In genomic region chr8:70447639-70448420, GRCm38 (mm10) we compare ENCODE assay signal across 8 mouse cellular contexts. TPM values are rescaled to one million over a fixed set of nuclear protein-coding genes. Genes with fewer than 3 reads are reported as not detected.
DNase-seq lines count a peak whose midpoint lies in the region; ATAC-seq lines count a peak whose summit lies in the region.

No protein-coding gene starts in this region.

- peaks cover 35% of the 10 kb centered on the region for H3K36me3 ChIP-seq in hindbrain, embryonic 13.5 days
- no peaks in the 10 kb centered on the region for H3K36me3 ChIP-seq in hindbrain, embryonic 11.5 days (ENCODE audit: control insufficient read depth, insufficient read depth, low read length)
- peaks cover 30% of the 10 kb centered on the region for H3K36me3 ChIP-seq in limb, embryonic 15.5 days

- no peak overlapping the region for H3K4me2 ChIP-seq in hindbrain, embryonic 13.5 days
- H3K4me2 ChIP-seq in hindbrain, embryonic 11.5 days (replicated peaks; ENCODE audit: low read depth, low read length), result no peak overlapping the region
- peak overlapping the region; percentile 25 for H3K4me2 ChIP-seq in limb, embryonic 15.5 days

- peak overlapping the region; percentile 52; the same call in 1 of the 2 replicates for H3K27ac ChIP-seq in hindbrain, embryonic 13.5 days
- no peak overlapping the region for H3K27ac ChIP-seq in hindbrain, embryonic 11.5 days (ENCODE audit: low read depth, low read length)
- peak overlapping the region; percentile 85 for H3K27ac ChIP-seq in limb, embryonic 15.5 days

- no peaks in the 10 kb centered on the region for H3K9me3 ChIP-seq in hindbrain, embryonic 13.5 days
- no peaks in the 10 kb centered on the region for H3K9me3 ChIP-seq in hindbrain, embryonic 11.5 days (ENCODE audit: control insufficient read depth, low read length)
- H3K9me3 ChIP-seq in limb, embryonic 15.5 days, result no peaks in the 10 kb centered on the region

- H3K4me1 ChIP-seq in hindbrain, embryonic 13.5 days (replicated peaks), result 0 out of 2 replicates have a peak, but pooled peaks cover 6% of the 10 kb centered on the region
- no peaks in the 10 kb centered on the region for H3K4me1 ChIP-seq in hindbrain, embryonic 11.5 days (replicated peaks; ENCODE audit: control insufficient read depth, insufficient read depth, low read length)
- peaks cover 54% of the 10 kb centered on the region for H3K4me1 ChIP-seq in limb, embryonic 15.5 days

- ATAC-seq in hindbrain, embryonic 13.5 days (ENCODE audit: low FRiP score), result peak; percentile 38
- ATAC-seq in hindbrain, embryonic 11.5 days (ENCODE audit: low FRiP score), result no peak
- ATAC-seq in limb, embryonic 15.5 days (ENCODE audit: insufficient number of reproducible peaks, low FRiP score, low TSS enrichment, low read depth), result peak; percentile 49; the same call in 1 of the 2 replicates

- peaks cover 17% of the 10 kb centered on the region for H3K27me3 ChIP-seq in hindbrain, embryonic 13.5 days
- H3K27me3 ChIP-seq in hindbrain, embryonic 11.5 days (ENCODE audit: control insufficient read depth, insufficient read depth, low read length), result peaks cover 3% of the 10 kb centered on the region
- no peaks in the 10 kb centered on the region for H3K27me3 ChIP-seq in limb, embryonic 15.5 days

- H3K9ac ChIP-seq in hindbrain, embryonic 13.5 days, result peak overlapping the region; percentile 51; the same call in 1 of the 2 replicates
- no peak overlapping the region for H3K9ac ChIP-seq in hindbrain, embryonic 11.5 days (ENCODE audit: low read depth, low read length)
- H3K9ac ChIP-seq in limb, embryonic 15.5 days, result 0 out of 2 replicates have a peak overlapping the region, but pooled peaks have one; percentile 2

- intact Hi-C loops in gastrocnemius, postnatal 36 days (cut with DNase I), result no loop called here

- H3K4me3 ChIP-seq in hindbrain, embryonic 13.5 days, result no peak overlapping the region
- no peak overlapping the region for H3K4me3 ChIP-seq in hindbrain, embryonic 11.5 days (ENCODE audit: low read depth, low read length)
- H3K4me3 ChIP-seq in limb, embryonic 15.5 days, result no peak overlapping the region

- WGBS in hindbrain, embryonic 13.5 days, result 73% methylated on average over 18 of the region's 19 CpGs
- WGBS in hindbrain, embryonic 11.5 days, result 76% methylated on average over 19 of the region's 19 CpGs
- WGBS in limb, embryonic 15.5 days, result 36% methylated on average over 19 of the region's 19 CpGs

- no peak for DNase-seq in hindbrain, embryonic 11.5 days (ENCODE audit: low spot score)
- peak; percentile 84 to 85 for DNase-seq in right cerebral cortex, postnatal 10 days (ENCODE audit: low spot score in 2 of 2)
- no peak for DNase-seq in right cerebral cortex, postnatal 14 days
- peak; percentile 47 to 60 for DNase-seq in gastrocnemius, postnatal 36 days
- no peak for DNase-seq in spleen, postnatal 10 days (ENCODE audit: low spot score in 2 of 2)
- no peak for DNase-seq in urinary bladder, postnatal 25 days (ENCODE audit: low spot score)

RNA-seq across cellular contexts. Expression of gene Crtc1, which starts 8.5 kb away (rescaled TPM):
- polyA plus RNA-seq in hindbrain, embryonic 13.5 days (2015; fragmentation: Nextera tagmentation; extraction: Ambion mirVana), result 35.6 and 37.6 TPM in 2 replicates
- polyA plus RNA-seq in hindbrain, embryonic 11.5 days (2014; fragmentation: Nextera tagmentation; extraction: Ambion mirVana), result 13.6 and 14.2 TPM in 2 replicates
- 1 to 10 TPM; 5.3 to 7.5 TPM for total RNA-seq in gastrocnemius, postnatal 36 days (2021)
- 22.2 and 22.4 TPM in 2 replicates for polyA plus RNA-seq in limb, embryonic 15.5 days (2015; fragmentation: Nextera tagmentation; extraction: Ambion mirVana)

RNA-seq across cellular contexts. Expression of gene Klhl26, which starts 28.9 kb away (rescaled TPM):
- polyA plus RNA-seq in hindbrain, embryonic 13.5 days (2015; fragmentation: Nextera tagmentation; extraction: Ambion mirVana), result 24.3 and 25.8 TPM in 2 replicates
- 11.1 and 12.8 TPM in 2 replicates for polyA plus RNA-seq in hindbrain, embryonic 11.5 days (2014; fragmentation: Nextera tagmentation; extraction: Ambion mirVana)
- total RNA-seq in gastrocnemius, postnatal 36 days (2021), result 1 to 10 TPM; 6.8 to 7.5 TPM
- polyA plus RNA-seq in limb, embryonic 15.5 days (2015; fragmentation: Nextera tagmentation; extraction: Ambion mirVana), result 27.9 and 28.2 TPM in 2 replicates

RNA-seq across cellular contexts. Expression of gene Tmem59l, which starts 39.3 kb away (rescaled TPM):
- 78.5 and 78.8 TPM in 2 replicates for polyA plus RNA-seq in hindbrain, embryonic 13.5 days (2015; fragmentation: Nextera tagmentation; extraction: Ambion mirVana)
- 15.6 and 19.6 TPM in 2 replicates for polyA plus RNA-seq in hindbrain, embryonic 11.5 days (2014; fragmentation: Nextera tagmentation; extraction: Ambion mirVana)
- not detected for total RNA-seq in gastrocnemius, postnatal 36 days (2021)
- polyA plus RNA-seq in limb, embryonic 15.5 days (2015; fragmentation: Nextera tagmentation; extraction: Ambion mirVana), result 6.9 and 9.6 TPM in 2 replicates

RNA-seq across cellular contexts. Expression of gene Crlf1, which starts 45.1 kb away (rescaled TPM):
- 2.2 and 2.9 TPM in 2 replicates for polyA plus RNA-seq in hindbrain, embryonic 13.5 days (2015; fragmentation: Nextera tagmentation; extraction: Ambion mirVana)
- polyA plus RNA-seq in hindbrain, embryonic 11.5 days (2014; fragmentation: Nextera tagmentation; extraction: Ambion mirVana), result 2.4 and 6.6 TPM in 2 replicates
- total RNA-seq in gastrocnemius, postnatal 36 days (2021), result 1 to 10 TPM; 3.4 to 3.8 TPM
- polyA plus RNA-seq in limb, embryonic 15.5 days (2015; fragmentation: Nextera tagmentation; extraction: Ambion mirVana), result 91.2 and 97.7 TPM in 2 replicates

RNA-seq across cellular contexts. Expression of gene Rex1bd, which starts 58.7 kb away (rescaled TPM):
- 147 and 148 TPM in 2 replicates for polyA plus RNA-seq in hindbrain, embryonic 13.5 days (2015; fragmentation: Nextera tagmentation; extraction: Ambion mirVana)
- polyA plus RNA-seq in hindbrain, embryonic 11.5 days (2014; fragmentation: Nextera tagmentation; extraction: Ambion mirVana), result 129 and 136 TPM in 2 replicates
- 100 to 1,000 TPM; 126 to 128 TPM for total RNA-seq in gastrocnemius, postnatal 36 days (2021)
- polyA plus RNA-seq in limb, embryonic 15.5 days (2015; fragmentation: Nextera tagmentation; extraction: Ambion mirVana), result 136 and 149 TPM in 2 replicates

Comparison
In these comparisons a context has a peak if more than half of its experiments do, and no peak if none do; other contexts are left out.
1. DNase-seq: peak in right cerebral cortex, postnatal 10 days (2 of 2) and gastrocnemius, postnatal 36 days (2 of 2); none in hindbrain, embryonic 11.5 days (single experiment), right cerebral cortex, postnatal 14 days (single experiment), spleen, postnatal 10 days (0 of 2) and urinary bladder, postnatal 25 days (single experiment).